Mouse (Mus musculus): ENCODE data around the gene Taf4.

Gene Taf4

DNA sequence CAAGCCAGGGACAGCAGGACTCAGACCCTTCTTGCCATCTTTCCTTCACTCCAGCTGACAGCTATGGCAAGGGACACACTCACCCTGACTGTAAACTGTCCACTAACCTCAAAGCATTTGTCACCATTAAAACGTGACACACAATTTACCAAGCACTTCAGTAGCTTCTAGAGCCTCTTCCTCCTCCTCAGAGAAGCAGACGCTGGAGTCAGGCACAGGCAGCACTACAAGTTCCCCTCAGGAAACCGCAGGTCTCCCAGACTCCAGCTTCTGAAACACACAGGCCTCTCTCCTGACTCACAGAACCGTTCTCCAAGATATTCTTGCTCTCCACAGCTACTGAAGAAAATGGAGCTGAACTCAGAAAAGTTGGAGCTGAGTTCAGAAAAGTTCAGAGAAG lies 39.4 kb downstream of the Taf4 start:
- no peak for DNase-seq (ENCODE audit: low spot score)

DNA sequence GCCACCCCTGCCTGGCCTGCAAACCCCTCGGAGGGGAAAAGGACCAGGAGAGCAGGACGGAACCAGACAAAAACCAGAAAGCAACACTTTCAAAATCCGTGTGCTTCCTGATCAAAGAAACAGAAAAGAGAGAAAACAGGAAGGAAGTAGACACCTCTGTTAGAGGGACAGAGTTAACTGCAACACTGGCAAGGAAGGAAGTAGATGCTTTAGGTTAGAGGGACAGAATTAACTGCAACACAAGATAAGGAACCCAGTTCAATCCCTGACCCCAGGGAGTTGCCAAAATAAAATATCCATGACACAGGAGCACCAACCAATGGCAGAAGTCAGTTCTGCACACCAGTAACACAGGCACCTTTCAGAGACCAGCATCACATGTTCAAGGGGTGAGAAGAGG lies 42.3 kb downstream of the Taf4 start:
- no peak for DNase-seq (ENCODE audit: low spot score)

- DNase-seq (ENCODE audit: low spot score), result no peak
Measured at GRCm38 (mm10) chr2:179931741-179932140, 44.7 kb downstream of the Taf4 start.

- DNase-seq (ENCODE audit: low spot score), result no peak
Measured at GRCm38 (mm10) chr2:179929166-179929565, 47.3 kb downstream of the Taf4 start.

GRCm38 (mm10) chr2:179924038-179924437 lies 52.4 kb downstream of the Taf4 start:
- DNase-seq (ENCODE audit: low spot score), result no peak

DNA sequence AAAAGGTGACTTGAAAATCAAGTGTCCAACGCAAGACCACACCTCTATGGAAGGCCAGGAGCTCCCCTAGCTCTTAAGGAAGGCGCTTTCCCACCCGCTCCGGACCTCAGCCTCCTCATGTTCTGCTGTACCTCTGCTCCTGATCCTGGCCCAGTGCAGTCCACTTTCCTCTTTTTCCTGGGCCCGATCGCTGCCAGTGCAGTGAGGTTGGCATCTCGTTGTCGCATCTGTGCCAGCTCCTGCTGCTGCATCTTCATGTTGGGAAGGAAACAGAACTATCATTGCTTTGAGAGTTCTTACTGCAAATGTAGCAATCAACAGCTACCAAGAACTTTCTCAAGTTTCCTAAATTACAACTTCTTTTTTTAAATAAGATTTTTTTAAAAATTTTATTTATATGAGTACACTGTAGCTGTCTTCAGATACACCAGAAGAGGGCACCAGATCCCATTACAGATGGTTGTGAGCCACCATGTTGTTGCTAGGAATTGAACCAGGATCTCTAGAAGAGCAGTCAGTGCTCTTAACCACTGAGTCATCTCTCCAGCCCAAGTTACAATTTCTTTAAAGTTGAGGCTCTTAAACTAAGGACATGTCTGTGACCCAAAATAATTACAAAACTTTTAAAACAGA lies 55.3 kb downstream of the Taf4 start:
- no peak for DNase-seq (ENCODE audit: low spot score)

DNA sequence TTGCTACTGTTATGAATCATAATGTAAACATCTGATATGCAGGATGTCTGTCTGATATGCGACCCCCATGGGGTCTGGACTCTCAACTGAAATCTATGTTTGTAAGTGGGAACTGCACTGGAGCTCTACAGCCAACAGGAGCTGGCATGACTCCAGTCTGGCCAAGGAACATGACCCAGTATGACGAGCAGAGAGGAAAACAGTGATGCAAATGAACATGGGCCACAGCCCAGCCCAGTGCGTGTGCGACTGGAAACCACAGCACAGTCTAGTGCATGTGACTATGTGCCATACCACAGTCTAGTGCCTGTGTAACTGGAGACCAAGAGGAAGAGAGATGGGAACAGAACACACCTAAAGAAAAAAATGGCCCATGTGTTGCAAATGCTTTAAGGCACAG lies 56.4 kb downstream of the Taf4 start:
- DNase-seq (ENCODE audit: low spot score), result no peak

DNA sequence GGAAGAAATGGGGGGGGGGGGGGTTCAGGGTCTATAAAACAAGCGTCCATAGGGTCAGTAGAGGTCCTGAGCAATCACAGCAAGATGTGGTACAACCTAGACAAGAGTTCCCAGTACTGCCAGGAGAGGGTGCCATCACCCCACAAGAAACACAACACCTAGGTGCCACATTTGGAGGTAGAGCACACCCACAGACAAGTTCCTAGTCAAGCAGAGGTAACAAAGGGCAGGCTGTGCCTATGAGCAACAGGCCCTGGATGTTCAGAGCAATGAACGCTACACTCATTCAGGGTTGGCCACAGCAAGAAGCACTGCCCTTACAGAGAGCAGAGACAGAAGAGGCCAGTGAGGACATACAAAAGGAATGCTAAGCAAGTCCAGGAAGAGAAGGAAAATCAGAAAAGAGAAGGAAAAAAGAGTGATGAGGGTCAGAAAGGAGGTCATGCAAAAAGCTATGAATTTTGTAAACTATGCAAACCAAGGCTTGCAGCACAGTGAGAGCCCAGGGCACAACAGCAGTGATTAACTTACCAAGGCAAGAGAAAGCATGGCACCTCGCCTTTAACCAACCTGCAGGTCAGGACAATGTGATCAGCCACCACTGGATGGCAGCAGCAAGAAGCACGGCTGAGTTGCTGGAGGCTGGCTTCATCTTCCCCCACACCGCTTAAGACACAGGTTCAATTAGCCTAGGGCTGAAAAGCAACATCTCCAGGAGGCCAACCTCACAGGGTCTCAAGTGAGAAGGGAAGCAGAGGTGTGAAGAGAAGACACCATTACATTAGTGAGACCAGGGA lies 59.4 kb downstream of the Taf4 start:
- DNase-seq (ENCODE audit: low spot score), result peak; percentile 31

GRCm38 (mm10) chr2:179914246-179914645 lies 62.2 kb downstream of the Taf4 start:
- no peak for DNase-seq (ENCODE audit: low spot score)

GRCm38 (mm10) chr2:179913349-179913748 lies 63.1 kb downstream of the Taf4 start:
- no peak for DNase-seq (ENCODE audit: low spot score)

DNA sequence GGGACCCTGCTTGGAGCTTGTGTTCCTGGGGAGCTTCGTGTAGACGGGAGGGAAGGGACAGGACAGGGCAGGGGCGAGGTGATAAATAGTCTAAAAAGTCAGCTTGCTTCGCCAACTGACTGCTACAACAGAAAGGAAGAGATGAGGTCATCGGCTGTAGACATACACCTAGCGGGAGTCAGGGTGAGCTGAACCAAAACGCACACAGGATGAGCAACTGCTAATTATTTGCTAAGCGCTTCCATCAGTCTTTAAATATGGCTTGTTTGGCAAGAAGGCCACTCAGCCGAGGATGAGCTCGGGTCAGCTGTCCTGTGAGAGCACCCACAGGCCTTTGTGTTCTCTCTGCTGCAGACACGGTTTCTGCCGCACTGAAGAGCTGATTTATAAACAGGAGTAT lies 63.5 kb downstream of the Taf4 start:
- DNase-seq (ENCODE audit: low spot score), result no peak

DNA sequence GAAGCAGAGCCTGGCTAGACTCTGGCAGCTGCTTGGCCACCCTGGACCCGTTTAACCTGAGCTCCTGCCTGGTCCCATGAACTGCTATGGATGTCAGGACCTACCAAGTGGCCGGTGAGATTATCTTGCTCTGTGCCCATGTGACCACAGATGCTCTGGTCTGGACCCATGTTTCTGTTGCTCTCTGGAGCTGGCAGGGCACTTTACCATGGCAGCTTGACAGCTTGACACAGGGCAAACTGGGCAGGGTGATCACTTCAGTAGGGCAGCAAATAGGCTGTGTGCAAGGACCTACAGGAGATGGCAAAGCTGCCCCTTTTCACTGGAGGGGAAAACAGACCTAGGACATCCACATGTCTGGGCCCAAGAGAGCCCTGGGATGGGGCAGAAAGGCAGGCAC lies 79.5 kb downstream of the Taf4 start:
- DNase-seq (ENCODE audit: low spot score), result no peak

DNA sequence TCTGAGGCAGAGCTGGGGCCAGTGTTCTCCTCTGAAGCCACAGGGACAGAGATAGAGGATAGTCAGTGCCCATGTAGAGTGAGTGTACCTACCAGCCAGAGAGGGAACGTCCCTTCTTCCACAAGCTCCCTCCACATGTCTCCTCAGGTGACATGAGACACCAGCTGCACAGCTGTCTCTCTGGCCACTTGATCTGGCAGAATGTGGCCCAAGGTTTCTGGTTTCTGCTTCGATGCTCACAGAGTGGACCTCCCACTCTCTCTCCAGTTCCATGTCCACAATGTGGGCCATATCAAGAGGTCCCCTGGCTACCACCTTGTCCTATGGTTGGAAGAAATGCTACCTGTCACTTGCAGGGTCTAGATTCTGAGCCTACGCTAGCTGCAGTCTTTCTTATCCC lies 85.4 kb downstream of the Taf4 start:
- DNase-seq (ENCODE audit: low spot score), result no peak

DNA sequence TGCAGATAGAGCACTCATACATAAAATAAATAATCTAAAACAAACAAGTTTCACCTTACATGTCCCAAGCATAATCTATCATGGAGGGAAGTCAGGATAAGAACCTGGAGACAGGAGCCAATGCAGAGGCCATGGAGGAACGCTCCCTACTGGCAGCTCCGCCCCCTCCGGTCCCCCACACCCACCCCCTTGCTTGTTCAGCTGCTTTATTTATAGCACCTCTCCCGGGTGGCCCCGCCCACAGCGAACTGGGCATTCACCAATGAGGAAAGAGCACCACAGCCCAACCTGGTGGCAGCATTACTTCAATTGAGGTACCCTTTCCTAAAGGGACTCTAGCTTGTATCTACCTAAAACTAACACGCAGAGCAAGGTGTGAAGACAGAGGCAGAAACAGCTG lies 91.9 kb downstream of the Taf4 start:
- no peak for DNase-seq (ENCODE audit: low spot score)

DNA sequence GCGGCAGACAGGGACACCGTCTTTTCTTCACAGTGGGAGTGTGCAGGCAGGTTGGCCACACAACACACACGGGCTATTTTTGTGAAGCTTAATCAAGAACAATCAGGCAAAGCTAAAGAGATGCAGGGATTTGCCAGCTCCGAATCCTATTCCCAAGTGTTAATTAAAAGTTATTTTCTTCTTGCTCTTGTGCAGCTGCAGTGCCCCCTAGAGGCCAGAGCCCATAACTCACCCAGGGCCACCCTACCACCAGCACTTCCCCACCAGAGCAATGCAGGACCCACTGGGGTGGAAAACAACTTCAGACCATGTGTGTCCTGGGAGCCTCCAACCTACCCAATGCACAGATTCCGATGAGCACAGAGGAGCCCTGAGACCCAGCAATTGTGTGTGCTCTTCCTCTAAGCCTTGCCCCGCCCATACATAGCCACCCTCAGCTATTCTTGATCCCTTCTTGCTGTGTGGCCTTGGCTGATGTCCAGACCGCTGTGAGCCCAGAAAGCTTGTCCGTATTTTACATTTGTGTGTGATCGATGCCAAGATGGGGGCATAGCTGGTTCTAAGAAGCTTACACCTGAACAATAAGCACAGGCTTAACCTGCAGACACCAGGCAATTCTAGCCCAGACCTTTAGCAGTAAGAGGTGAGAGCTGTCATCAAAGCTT lies 98.8 kb downstream of the Taf4 start:
- no peak for DNase-seq (ENCODE audit: low spot score)

- DNase-seq (ENCODE audit: low spot score), result peak; percentile 29
Measured at GRCm38 (mm10) chr2:179875147-179875546, 101.3 kb downstream of the Taf4 start.

- no peak for DNase-seq (ENCODE audit: low spot score)
Measured at GRCm38 (mm10) chr2:179873315-179873714, 103.1 kb downstream of the Taf4 start.

DNA sequence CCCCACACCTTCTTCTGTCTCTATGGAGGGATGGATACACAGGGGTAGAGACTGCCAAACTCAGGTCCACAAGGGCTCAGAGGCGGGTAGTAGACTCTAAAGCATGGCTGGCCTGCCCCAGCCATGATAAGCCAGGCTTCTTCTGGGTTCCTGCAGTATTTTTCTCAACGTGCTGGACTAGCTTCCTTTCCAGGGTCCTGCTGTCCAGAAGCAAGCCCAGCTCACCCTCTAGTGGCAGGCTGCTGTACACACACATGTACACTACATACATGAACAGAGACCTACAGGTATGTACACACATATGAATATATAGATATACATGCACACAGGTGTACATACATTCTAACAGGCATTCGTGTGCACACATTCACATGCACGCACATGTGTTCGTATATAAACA lies 103.7 kb downstream of the Taf4 start:
- DNase-seq (ENCODE audit: low spot score), result no peak

GRCm38 (mm10) chr2:179869871-179870270 lies 106.6 kb downstream of the Taf4 start:
- DNase-seq (ENCODE audit: low spot score), result no peak

DNA sequence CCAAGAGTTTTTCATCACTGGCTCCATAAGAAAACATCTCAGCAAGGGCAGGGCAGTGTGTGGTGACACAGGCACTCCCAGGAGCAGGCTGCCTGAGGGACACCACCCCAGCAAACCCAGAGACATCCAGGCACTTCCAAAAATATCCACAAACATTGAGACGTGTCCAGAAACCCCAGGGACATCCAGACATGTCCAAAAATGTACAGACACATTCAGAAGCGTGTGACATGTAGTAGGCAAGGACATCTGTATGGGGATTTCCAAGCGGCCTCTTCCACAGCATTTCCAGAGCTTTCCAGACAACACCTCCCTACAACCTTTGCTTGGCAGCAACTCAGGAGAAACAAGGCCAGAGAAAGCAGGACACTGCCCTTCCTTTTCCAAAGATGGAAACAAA lies 108.8 kb downstream of the Taf4 start:
- DNase-seq (ENCODE audit: low spot score), result no peak

- no peak for DNase-seq (ENCODE audit: low spot score)
Measured at GRCm38 (mm10) chr2:179865097-179865496, 111.3 kb downstream of the Taf4 start.

GRCm38 (mm10) chr2:179863266-179863665 lies 113.2 kb downstream of the Taf4 start:
- no peak for DNase-seq (ENCODE audit: low spot score)

GRCm38 (mm10) chr2:179862676-179863075 lies 113.8 kb downstream of the Taf4 start:
- DNase-seq (ENCODE audit: low spot score), result no peak
